Mouse (Mus musculus): ENCODE data around the gene Efemp2.
A peak's percentile ranks its signal among the peaks of the same experiment; 100 is the strongest.

DNA sequence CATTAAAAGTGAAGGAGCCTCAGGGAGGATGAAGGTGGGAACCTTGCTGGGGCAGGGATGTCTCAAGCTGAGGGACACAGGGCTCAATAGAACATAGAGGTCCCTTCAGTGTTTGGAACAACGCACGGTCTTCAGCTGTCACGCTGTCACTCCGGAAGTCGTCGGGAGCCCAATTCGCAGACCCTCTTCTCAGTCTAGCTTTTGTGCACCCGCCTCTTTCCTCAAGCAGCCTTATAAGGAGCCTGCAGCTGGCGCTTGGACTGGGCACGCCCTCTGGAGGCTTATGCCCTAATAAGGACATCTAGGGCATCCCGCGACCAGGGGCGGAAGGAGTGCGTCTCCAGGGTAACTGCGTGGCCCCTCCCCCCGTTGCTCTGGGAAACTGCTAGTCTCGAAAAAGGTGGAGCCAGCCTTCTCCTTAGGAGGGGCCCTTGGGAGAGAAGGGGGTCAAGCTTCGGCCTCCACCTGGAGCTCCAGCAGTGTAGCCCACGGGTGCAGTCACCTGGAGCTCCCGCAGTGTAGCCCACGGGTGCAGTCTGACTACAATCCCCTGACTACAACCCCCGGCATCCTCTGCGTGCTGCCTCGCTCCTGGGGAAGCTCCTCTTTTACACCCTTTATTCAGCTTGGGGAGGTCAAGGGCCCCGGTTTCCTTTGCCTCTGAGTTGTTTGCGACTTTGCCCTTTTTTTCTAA is 15.3 kb downstream of the Efemp2 start:
- no peak for TF ChIP-seq CTCF (IDR thresholded peaks at IDR 0.05; ENCODE audit: control insufficient read depth, insufficient read depth, insufficient read length)
- no peak for TF ChIP-seq MYOG (IDR thresholded peaks at IDR 0.05; ENCODE audit: control insufficient read depth, extremely low read depth, insufficient read length)
- no peak for TF ChIP-seq MAX (IDR thresholded peaks at IDR 0.05)
- peak; percentile 67 for TF ChIP-seq MYOD1 (IDR thresholded peaks at IDR 0.05; ENCODE audit: control insufficient read depth, insufficient read length, low read depth)
- TF ChIP-seq CEBPB (IDR thresholded peaks at IDR 0.05; ENCODE audit: low read depth), result no peak
- no peak for TF ChIP-seq FOSL1 (IDR thresholded peaks at IDR 0.05; ENCODE audit: insufficient read depth, low read length, poor library complexity, severe bottlenecking)
- no peak for TF ChIP-seq USF1 (IDR thresholded peaks at IDR 0.05; ENCODE audit: low read depth)

Data from C2C12 (cell line).